Mouse (Mus musculus) embryo, embryonic 11 days (tissue): ENCODE measurements at regions not wholly inside any gene's neighbourhood (a gene's known extent, or its start where the extent isn't known, plus 50 kb on each side); places are given as distances from the start of the nearest gene placed in this dataset.
A peak's percentile ranks its signal among the peaks of the same experiment; 100 is the strongest.

Experiments
- DNase-seq: peaks from one replicate; pipeline ENCODE4 v3.0.0-alpha.2; 2015

DNA sequence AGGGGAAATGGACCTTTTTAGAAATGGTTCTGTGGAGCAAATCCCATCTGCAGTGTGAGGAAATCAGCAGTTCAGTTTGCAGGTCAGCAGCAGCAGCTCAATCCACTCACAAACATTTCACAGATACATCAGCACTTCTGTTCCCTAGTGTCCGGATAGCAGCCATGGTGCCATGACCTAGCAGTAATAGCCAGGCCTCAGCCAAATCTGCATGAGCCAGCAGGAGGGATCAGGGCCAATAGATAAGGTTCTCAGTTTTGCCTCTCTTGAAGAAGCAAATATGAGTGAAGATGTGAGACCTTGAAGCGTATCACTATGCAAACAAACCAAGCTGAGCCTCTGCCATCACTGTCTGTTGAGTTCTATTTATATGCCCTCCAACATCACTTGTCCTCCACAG lies 380.7 kb upstream of the Chrm3 start:
- DNase-seq, result no peak

DNA sequence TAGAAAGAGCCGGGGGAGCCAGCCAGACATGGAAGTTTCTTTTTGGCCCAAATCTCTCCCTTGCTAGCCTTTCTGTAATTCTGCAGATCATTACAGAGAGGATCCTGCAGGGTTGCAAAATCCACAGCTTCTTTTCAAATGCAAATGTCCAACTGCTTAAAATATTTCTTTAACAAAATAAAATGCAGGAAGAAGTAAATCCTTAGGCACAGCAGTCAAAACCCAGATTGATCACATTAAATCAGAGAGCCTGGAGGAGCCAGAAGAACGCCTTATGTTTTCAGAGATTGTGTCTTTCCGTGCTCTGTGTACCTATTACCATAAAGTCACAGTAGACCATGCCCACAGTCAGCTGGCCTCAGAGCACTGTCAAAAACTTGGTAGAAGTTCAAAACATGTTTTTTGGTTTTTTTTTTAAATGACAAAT lies 365.1 kb upstream of the Chrm3 start:
- no peak for DNase-seq

DNA sequence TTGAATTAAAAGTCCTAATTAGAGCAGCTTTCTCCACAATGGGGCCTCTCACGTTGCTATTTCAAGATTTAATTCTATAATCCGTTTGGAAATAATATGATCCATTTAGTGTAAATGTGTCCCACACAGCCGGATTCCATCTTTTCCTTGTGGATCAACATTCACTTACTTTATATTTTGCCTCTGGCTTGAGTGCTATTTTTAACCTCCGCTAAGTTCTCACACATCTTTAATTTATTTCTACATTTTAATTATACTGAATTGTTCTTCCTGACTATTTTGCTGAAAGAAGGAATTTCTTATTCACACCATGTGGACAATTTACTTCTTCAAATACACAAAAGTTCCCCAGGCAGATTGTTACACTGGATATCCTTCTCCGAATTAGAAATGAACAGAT lies 364.7 kb upstream of the Chrm3 start:
- no peak for DNase-seq

DNA sequence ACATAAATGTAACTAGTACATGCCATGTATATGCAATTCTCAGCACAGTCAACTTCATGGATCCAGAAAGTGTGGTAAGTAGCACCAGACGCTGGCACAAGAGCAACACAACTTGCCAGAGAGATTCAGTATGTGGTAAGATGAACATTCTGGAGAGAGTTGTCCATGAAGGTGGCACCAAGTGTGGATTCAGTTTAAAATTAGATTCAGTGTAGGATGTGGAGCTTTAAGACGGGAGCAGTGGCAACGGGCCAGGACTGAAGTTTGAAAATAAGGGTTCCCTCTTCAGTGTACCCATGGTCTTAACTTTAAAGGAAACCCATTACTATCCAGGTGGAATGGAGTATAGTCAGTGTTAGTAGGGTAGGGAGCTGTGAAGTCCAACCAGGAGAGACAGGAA lies 360.0 kb upstream of the Chrm3 start:
- no peak for DNase-seq

DNA sequence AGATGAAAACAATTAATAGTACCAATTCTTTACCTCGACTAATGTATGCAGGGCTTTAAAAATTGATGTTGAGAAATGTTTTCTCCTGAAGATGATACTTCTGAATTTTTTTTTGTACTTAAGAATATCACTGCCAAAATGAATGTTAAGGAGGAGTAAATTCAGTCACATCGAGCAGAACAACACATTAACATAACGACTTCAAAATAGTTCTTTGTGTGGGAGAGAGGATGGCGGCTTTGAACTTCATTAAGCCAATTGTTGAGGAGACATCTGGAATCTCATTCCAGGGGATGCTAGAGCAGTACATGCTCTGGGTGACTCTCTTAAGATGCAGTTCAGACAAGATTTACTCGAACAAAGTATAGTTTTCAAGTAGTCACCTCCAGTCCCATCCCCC lies 350.8 kb upstream of the Chrm3 start:
- DNase-seq, result no peak

DNA sequence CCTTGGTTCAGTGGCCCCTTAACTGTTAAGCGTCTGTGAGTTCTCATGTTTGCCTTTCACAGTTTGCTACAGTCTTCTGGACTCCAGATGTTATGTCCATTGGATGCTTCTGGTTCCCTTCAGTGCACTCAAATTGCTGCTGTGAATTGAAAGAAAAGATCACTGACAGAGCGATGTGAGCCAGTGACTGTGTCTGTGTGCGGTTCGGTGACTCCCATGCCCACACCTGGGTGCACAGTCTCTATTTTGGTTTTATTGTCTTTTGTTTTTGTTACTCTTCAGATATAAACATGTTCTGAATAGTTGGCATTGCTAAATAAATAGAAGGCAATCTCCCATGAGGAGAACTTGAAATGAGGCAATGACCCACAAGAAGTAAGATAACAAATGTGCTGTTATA lies 350.3 kb upstream of the Chrm3 start:
- DNase-seq, result no peak

DNA sequence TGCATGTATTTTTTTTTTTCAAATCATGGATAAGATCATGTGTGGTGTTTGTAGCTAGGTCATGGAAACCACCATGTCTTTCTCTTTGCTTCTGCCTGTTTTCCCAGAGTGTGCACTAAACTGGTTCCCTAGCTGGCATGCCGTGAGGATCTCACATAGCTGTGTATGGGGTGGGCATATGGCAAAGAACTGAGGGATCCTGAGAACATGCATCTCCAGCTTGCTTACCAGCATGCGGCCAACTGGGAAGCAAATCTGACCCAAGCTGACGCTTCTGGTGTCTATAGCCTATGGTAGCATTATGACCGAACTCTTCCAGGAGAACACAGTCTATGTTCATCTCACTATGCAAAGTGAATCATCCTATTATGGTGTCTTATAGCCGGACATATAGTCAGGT lies 336.5 kb upstream of the Chrm3 start:
- no peak for DNase-seq

DNA sequence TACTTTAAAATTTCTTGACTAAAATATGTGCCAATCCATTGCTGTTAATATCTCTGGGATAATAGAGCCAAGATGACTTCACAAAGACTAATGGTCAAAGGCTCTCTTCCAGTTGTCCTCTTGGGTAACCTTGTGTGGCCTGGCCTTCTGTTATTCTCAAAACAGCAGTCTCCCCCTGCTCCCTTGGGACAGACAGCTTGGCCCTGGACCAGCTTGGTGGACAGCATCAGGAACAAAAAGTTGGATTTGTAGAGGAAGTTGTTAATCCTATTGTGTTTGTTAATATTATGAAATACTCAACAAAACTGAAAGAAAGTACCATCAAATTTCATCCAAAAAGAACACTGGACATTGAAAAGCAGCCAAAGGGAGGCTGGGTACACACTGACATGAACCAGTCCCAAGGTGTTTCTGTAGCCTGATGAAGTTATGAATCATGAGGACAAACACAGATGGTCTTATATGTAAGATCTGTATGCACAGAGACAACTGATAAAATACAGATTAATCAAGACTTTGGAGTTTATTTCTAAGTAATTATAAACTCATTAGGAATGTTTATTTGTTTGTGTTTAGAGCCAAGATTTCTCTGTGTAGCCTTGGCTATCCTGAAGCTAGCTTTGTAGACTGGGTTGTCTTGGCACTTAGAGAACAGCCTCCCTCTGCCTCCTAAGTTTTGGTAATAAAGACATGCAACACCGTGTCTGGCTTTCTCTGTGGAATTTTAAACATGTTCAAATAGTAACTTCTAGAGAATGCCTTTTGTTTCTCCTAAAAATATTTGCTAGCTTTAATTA lies 335.7 kb upstream of the Chrm3 start:
- no peak for DNase-seq

DNA sequence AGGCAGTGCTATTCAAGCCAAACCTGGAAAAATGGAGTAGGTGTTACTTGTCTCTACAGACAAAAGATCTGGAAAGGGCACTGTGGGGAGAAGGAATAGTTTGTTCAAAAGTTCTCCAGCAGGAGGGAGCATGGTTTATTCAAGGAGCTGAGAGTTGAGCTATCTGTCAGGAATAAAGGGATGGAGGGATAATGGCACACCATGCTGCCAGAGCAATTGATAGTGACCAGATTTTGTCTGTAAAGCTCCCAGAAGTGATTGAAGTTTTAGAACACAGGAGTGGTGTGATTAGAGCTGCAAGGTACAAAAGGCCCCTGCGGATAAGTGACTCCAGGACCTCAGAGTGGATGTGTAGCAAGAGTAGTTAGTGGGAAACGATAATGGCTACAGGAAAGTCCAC lies 330.7 kb upstream of the Chrm3 start:
- DNase-seq, result no peak

DNA sequence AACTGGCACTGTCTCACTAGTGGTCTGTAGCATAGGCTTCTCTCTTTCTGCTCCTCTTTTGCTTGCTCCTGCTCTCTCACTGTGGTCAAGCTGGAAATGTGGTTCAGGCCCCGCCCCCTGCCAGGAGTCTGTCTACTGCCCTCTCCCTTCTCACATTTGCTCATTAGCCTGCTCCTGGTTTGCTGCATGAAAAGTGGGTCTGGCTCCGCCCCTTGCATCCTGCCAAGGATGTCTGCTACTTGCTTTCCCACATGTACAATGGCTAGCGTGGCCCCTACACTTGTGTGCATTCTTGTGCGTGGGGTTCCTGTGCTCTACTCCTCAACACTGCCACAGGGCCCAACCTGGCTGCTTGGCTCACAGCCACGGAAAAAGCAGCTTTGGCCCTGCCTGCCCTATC lies 326.7 kb upstream of the Chrm3 start:
- DNase-seq, result no peak

DNA sequence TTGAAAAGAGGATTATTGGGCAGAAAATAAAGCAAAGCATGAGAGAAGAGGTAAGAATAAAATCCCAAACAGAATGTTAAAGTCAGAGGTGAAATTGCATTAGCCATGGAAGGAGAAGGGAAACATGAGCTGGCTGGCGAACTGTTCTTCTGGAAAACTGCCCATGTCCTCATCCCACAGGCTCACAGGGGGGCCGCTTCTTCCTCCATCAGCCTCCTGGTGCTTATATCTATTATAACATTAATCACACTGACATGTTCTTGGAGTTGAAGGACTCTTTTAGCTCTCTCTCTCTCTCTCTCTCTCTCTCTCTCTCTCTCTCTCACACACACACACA lies 293.4 kb upstream of the Chrm3 start:
- DNase-seq, result no peak

DNA sequence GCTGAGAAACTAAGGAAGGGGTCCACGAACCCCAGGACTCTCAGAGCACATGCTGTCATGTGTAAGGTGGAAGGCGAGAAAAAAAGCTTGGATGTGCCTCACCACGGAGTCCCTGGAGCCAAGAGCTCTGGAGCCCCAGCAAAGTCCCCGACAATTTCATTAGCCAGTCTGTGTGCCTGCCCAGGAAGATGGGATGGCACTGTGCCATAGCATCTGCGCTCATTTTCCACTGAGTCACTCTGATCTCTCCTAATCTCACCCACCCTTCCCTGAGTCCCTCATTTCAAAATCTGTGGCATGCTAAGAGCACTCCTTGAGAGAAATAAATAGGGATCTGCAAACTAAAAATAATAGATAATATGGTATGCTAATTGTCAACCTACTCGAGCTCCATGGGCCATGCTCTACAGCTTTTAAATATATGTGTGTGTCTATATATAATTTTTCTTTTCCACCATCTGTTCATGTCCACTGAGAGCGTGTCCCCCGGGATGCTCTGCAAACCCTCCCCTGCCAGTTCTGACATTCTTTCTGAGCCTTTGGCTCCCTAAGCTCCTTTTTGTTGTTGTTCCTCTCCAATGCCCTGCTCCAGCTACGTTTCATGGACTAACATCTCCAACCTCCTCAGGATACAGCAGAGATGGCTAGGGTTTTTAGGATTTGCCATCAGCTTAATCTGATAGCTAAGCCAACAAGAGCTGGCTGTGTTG lies 292.9 kb upstream of the Chrm3 start:
- DNase-seq, result no peak

DNA sequence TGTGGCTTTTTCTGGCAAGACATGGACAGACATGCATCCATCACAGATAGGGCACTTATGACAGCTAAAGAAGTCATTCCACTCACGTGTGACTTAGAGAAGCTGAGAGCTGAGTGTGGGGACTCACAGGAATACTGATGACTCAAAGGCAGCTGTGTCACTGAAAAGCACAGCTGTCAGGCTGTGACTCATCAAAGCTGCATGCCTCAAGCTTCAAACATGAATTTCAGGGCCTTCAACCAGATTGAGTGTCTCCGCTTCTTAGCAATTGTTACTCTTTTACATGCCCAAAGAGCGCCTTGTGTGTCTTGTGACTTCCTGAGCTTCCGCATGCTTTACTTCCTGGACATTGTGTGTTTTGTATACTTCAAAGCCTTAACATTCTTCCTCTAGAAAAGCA lies 276.2 kb upstream of the Chrm3 start:
- peak; percentile 9 for DNase-seq

DNA sequence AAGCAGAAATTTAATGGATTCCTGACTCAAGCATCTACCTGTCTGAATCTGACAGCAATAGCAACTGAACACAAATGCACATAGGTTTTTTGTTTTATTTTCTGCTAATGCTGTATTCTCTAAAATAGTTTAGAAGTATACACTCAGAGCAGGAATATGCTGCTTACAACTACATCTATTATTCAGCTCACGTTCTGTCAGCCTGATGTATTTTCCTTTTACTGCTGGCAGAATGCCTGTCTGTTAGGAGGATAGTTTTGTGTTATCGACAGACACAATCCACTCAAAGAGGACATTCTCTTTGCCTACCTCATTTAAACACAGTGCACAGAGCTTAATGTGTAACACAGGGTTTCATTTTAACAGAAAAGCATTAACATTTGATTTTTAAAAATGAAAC lies 269.8 kb upstream of the Chrm3 start:
- DNase-seq, result no peak

DNA sequence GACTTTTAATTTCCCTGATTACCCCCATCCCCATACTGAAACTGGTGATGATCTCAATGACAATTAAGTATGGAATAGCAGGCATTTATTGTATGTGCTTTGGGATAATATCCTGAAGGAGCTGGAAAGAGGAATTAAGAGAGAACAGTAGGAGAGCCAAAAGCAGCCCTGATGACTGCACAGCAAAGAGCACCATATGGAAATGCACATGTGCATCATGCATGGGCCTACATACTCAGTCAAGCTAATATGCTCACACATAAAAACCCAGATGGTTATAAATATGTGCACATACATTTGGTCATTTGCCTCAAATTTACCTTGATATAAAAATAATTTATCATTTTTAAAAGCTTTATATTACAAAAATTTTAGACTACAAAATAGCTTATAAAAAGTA lies 259.0 kb upstream of the Chrm3 start:
- no peak for DNase-seq

DNA sequence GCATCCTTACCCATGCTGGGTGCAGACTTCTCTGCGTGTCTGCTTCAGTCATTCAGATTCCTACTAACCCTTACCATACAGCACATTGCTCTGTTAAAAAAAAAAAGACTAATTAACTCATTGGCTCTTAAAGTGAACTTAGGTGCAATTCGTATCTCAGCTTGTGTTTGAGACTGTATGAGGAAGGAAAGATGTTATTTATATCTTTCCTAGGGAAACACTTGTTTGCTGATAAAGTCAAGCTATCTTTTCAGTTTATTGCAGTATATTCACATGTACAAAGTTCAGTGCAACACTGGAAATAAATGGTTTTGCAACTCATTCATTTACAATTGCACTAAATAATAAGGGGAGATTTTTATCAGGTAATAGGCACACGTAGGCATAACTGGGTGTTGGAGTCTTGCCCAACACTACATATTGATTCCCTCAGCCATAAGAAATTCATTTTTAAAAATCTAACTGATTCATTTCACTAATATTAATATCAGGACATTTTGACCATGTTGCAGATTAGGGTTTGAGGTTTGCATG lies 257.8 kb upstream of the Chrm3 start:
- no peak for DNase-seq

DNA sequence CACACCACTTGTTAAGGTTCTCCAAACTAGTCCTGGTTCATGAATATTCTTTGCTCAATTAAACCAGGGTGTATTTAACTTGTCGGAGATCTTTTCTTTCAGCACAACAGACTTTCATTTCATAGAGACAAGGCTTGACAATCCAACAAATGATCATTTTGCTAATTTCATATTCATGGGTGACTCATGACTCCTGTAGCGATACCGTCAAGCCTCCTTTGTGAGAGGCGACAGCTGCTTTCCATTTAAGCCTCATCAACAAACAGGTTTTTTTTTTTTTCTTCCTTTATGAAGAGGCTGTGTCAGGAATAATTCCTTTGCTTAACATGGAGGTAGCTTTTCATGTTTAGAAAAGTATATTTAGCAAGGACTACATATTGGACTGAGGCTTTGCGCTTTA lies 214.3 kb upstream of the Chrm3 start:
- no peak for DNase-seq

DNA sequence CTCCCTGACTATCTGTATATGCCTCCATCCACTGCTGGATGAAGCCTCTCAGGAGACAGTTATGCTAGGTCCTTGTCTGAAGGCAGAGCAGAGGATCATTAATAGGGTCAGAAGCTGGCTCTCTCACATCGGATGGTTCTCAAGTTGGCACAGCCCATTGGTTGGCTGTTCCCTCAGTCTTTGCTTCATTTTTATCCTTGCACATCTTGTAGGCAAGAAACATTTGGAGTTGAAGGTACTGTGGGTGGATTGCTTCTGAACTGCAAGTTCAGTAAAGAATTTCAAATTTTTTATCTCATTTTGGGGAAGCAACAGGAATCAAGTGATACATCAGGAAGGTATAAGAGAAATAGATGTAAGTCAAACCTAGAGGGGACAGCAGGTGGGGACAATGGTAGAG lies 206.2 kb upstream of the Chrm3 start:
- DNase-seq, result no peak

DNA sequence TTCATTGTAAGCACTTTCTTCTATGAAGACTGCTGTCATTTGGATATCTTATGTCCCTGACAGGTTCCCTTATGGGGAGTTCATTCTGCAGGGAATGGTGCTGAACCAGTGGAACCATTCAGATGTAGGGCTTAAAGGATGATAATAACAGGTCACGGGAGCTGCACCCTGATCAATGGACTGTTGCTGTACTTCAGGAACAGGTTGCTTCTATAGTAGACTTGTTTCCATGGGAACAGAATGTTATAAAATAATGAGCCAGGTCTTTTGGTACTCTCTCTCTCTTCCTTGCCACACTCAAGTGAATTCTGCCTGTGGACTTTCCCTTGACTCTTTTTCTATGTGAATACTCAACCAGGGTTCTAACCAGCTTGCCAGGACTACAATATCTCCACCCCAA lies 196.9 kb upstream of the Chrm3 start:
- no peak for DNase-seq

DNA sequence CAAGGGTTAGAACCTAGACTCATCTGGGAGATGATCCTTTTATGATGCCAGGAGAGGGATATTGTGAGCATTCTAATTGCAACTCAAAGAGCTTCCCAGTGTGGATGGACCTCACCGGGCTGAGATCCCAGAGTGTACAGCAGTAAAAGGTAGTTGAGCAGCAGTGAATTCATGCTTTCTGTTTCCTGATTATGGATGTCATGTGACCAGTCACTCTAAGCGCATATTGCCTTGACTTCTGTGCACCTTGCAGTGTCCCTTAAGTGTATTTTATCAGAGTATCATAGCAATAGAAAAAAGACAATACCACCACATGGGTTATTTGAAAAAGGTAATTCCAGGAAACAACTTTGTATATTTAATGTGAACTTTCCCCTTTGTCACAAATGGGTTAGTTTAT lies 193.9 kb upstream of the Chrm3 start:
- no peak for DNase-seq

DNA sequence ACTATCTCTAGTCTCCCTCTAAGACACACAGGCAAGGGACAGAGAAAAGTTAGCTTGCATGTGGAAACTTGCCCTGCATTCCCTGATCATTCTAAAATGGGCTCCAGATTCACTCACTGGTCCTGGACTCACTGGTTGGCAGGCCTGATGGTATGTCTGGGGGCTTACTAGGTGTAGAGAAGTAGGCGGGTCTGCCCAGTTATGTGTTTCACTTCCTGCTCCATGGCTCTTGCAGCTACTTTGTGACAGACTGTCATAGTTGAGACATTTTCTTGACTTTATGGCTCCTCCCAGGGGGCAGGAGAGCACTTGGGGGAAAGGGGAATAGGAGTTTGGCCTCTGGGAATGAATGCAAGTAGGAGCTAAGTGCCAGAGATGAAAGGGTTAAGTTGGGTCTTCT lies 182.1 kb upstream of the Chrm3 start:
- no peak for DNase-seq

DNA sequence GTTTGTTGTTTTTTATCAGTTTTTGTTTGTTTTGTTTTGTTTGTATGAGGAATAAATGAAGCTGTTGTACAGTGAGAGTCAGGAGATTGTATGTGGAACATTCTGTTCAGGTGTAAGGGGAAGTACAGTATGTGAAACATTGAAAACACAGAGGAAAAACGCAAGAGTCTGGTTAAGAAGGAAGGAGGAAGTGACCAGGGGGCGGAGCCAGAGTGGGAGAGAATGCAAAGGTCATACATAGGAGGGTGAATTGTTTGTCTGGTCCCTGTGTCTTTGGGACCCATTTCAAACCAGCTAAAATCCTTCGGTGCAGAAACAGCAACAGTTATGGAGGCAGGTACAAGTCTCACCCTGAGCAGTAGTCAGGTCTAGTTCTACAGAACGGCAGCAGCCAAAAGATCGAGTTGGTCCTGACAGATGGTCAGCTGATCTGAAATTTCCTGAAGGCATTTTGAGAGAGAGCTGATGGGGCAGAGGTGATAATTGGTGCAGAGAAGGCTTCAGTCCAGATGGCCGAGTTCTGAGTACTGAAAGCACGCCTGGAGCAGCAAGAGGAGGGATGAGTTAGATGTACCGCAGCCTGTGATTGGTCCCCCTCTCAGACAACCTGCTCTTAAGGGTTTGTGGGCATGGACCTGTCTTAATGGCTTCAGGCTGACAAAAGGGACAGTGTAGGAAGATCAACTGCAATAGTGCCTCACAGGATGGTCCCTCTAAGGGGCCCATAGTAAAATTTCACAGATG lies 179.7 kb upstream of the Chrm3 start:
- no peak for DNase-seq

DNA sequence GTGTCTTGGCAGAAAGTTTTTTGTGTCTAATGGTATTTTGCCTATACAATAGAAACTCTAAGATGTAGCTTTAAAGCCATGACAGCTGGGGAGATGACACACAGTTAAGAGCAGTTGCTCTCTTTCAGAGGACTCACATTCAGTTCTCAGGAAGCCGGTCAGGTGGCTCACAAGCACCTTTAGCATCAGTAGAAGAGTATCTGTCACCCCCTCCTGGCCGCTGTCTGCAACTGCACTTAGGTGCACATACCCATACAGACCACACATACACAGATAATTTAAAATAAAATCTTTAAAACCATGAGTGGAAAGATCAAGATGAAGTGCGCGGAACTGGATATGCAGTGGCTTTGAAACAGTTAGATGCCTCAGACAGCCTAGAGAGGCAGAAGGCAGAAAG lies 178.3 kb upstream of the Chrm3 start:
- DNase-seq, result peak; percentile 9

DNA sequence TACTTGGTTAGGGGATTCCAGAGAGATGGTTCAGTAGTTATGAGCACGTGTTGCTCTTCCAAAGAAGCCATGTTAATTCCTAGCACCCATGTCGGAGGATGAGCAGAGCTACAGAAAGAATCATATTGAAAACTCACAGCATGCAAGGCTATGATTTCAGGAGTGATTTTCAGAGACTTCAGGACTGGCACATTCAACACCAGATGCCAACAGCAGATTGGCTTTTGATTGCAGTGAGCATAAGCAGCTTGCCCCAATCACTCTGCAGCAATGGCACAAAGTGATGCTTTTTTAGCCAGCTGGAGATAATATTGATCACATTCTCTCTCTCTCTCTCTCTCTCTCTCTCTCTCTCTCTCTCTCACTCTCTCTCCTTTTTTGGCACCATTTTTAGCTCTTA lies 166.6 kb upstream of the Chrm3 start:
- no peak for DNase-seq
